15 mouse cellular contexts compared by ENCODE assay signal in genomic region chr11:112153198-112153597, GRCm38 (mm10).
"Had no signal": no experiment of that assay in that cellular context is flagged by ENCODE, and none has a peak within 500 bp of the region (broad histone marks: within the 10 kb centered on the region; RNA-seq: fewer than 3 reads in every experiment).

No protein-coding gene starts in this region.

- DNase-seq: retina, postnatal 1 day; right cerebral cortex, adult 18-20 months; right cerebral cortex, postnatal 14 days; right cerebral cortex, postnatal 25 days; right cerebral cortex, postnatal 4 days; spleen, adult 18-20 months; thymus, adult 18-20 months; thymus, adult 2 months; thymus, postnatal 14 days; thymus, postnatal 25 days; thymus, postnatal 36 days; thymus, postnatal 4 days had no signal

- H3K27me3 ChIP-seq: neural tube, embryonic 13.5 days; neural tube, embryonic 15.5 days; stomach, embryonic 15.5 days had no signal

- H3K9me3 ChIP-seq: neural tube, embryonic 13.5 days; neural tube, embryonic 15.5 days; stomach, embryonic 15.5 days had no signal

- H3K27ac ChIP-seq: neural tube, embryonic 13.5 days; neural tube, embryonic 15.5 days; stomach, embryonic 15.5 days had no signal

- H3K4me2 ChIP-seq: neural tube, embryonic 13.5 days; neural tube, embryonic 15.5 days; stomach, embryonic 15.5 days had no signal

- H3K9ac ChIP-seq: neural tube, embryonic 13.5 days; neural tube, embryonic 15.5 days; stomach, embryonic 15.5 days had no signal

- H3K4me1 ChIP-seq: stomach, embryonic 15.5 days had no signal

- H3K4me3 ChIP-seq: neural tube, embryonic 13.5 days; neural tube, embryonic 15.5 days; stomach, embryonic 15.5 days had no signal

- H3K36me3 ChIP-seq: neural tube, embryonic 13.5 days; neural tube, embryonic 15.5 days; stomach, embryonic 15.5 days had no signal
